Mouse (Mus musculus): ENCODE measurements around the gene Nus1. TPM values are rescaled to one million over a fixed set of nuclear protein-coding genes. Genes with fewer than 3 reads are reported as not detected.

Nus1 gene
- total RNA-seq (2021): 10 to 100 TPM; 59.8 to 61.3 TPM

DNA sequence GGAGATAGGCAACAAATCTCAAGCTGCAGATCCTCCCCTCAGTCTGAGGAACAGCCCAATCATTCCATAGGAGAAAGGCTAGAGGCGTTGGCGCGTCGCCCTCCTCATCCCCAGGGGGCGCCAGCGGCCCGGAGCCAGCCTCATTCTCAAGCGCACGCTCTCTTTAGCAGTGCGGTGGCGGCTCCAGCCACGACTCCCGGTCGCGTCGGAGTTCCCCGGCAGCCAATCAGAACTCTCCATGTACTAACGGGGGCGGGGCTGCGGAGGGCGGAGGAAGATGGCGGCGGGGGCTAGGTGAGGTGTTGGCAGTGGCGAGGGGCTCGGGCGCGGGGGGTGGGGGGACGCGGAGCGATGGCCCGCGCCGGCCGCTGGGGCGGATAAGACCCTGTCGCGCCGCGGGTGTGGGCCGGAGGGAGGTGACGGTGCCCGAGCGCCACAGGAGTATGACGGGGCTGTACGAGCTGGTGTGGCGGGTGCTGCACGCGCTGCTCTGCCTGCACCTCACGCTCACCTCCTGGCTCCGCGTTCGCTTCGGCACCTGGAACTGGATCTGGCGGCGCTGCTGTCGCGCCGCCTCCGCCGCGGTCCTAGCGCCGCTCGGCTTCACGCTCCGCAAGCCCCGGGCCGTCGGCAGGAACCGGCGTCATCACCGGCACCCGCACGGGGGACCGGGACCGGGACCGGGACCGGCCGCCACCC lies at the start of gene Nus1:
Nus1 (plus strand) TSS at position 249 of the 699 bp plus-strand sequence.
- peak; percentile 95 to 96 for DNase-seq (ENCODE audit: extremely low spot score in 1 of 2, low spot score in 1 of 2)

DNA sequence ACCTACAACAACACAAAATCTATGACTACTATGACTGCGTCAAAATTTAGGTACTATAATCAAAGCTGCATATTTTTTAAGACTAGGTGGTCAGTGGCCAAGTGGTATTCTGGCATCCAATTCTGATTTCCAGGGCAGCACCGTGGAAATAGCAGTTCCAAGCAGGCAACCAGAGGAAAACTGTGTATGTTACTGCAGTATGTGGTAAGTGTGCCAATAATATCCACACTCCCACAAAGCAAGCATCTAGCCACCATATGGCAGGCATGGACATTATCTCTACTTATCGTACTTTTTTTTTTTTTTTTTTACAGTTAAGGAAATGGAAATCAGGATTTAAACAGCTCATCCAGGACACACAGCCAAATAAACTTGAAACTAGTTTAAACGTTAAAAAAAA lies 49.0 kb upstream of the Nus1 start:
- DNase-seq (ENCODE audit: extremely low spot score in 1 of 2, low spot score in 1 of 2): no peak

DNA sequence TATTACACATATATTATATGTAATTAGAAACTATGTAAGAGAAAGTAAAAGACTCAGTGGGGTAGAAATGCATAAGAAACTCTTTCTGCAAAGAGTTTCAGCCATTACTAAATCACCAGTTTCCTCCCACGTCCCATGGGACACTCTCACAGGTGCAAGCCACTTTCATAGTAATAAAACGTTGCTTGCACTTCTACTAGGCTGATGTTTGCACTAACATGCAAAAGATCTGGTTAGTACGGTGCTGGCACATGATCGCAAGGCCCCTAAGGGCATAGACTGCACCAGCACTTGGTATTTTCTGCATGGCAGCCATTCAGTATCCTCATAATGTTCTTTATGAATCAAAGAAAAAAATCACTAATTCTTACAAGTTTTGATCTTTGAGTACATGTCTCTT lies 43.5 kb upstream of the Nus1 start:
- no peak for DNase-seq (ENCODE audit: extremely low spot score in 1 of 2, low spot score in 1 of 2)

DNA sequence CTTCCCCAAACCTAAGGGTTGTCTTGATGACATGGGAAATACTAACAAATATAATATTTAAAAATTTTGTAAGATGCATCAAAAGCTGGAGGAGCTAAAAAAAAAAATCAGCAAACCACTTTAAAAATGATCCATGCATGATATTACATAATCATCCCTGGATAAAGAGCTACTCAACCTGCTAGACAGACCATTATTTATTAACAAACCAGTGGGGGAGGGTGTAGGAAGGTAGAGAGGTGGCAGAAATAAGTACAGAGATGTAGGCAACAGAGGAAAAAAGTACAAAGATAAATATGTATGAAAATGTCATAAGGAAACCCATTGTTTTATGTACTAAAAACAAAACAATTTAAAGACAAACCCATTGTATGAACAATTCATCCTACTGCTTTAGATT lies 42.7 kb upstream of the Nus1 start:
- DNase-seq (ENCODE audit: extremely low spot score in 1 of 2, low spot score in 1 of 2): no peak

DNA sequence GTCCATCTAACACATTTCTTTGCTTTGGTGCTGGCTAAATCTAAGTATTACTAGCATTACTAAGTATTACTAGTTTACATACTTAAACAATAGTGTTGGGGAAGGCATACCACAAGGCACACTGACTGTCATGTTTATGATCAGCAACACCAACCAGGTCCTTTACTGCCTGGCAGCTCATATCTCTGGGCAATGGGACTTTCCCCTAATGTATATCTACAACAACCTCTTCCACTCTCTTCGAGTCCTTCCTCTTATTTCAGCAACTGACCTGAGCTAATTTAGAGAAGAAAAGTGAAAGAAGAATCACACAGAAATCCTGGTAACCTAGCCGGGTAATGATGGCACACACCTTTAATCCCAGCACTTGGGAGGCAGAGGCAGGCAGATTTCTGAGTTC lies 40.9 kb upstream of the Nus1 start:
- DNase-seq (ENCODE audit: extremely low spot score in 1 of 2, low spot score in 1 of 2): no peak

DNA sequence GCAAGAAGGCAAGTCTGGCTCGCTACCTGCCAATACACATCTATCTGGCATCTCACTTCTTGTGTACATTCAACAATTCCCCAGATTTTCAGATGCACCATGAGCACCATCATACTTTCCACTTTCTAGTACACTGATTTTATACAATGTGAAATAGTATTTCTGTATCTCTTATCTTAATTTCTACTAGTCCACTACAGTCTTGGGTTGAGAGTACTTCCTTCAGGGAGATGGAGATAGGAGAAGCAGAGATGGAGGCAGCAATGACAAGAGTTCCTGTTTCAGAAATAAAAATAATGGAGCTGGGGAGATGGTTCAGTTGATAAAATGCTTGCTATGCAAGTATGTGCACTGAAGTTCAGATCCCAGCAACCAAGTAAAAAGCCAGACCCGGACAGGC lies 39.5 kb upstream of the Nus1 start:
- DNase-seq (ENCODE audit: extremely low spot score in 1 of 2, low spot score in 1 of 2): no peak

DNA sequence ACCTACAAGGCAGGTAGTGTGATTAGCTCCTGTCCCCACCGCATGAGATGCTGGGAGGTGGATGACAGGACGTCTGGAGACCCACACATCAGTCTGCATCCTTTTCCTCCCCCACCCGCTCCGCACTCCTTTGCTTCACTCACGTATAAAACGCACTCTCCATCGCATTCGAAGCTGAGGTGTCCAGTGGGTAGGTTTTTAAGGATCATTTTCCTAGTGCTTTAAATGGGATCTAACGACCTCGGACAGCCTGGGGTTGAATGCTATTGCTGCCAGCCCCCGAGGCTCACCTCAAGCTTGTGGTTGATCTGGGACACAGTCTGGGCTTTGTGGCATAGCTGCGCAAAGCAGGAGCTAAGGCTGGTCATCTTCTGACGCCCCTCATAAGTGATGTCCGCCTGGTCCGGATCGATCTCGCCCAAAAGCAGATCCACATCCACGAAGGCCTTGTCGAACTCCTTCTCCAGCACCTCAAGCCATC lies 36.0 kb upstream of the Nus1 start:
- peak in 1 of 2 experiments; percentile 25 for DNase-seq (ENCODE audit: extremely low spot score in 1 of 2, low spot score in 1 of 2)

DNA sequence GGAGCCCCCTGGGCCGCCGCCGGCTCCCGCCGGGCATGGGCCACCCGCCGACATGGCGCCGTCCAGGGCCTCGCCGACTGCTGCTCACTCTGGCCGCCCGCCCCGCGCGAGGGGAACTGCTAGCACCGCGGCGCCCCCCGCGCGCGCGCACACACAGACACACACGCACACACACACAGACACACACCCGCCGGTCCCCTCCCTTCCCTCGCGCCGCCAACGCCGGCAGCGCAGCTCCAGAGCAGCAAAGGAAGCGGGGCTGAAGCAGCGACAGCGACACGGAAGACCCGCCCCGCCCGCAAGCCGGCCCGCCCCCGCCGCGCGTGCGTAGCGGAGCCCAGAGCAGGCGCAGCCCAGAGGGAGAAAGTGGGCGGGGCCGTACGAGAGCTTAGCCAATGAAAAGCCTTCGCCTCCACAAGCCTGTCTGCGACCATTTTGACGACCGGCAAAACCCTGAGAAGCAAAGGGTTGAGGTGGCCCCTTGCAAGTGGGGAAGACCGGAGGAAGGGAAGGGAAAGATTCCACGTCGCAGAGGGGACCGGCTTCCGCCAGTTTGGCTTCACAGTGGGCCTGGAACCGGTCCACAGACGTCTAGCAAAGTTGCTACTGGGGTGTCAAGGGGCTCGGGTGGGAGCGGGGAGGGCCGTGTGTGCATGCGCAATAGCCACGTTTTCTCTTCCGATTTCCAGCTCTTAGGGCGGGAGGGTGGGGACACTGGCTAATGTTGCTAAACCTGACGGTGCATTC lies 35.3 kb upstream of the Nus1 start, which contains the start of gene Gopc:
Gopc (minus strand) TSS at position 280 of the 747 bp plus-strand sequence.
- DNase-seq (ENCODE audit: extremely low spot score in 1 of 2, low spot score in 1 of 2): peak; percentile 87 to 94

DNA sequence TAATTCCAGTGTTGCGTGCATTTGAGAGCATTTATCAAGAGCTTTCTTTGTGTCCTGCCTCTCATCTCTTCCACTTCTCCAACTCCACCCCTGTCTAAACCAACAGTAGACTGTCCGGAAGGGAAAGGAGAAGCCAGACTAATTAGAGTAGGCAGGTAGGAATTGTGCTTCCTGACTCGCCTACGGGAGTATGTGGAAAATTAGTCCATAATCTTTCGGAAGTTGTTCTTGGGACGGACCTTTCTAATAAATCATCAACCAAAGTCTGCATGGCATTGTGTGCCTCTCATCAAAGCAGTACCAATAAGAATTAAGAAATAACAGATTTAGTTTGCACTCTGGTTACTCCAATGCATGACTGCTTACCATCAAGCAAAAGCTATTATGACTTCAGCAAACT lies 34.3 kb upstream of the Nus1 start:
- DNase-seq (ENCODE audit: extremely low spot score in 1 of 2, low spot score in 1 of 2): no peak

DNA sequence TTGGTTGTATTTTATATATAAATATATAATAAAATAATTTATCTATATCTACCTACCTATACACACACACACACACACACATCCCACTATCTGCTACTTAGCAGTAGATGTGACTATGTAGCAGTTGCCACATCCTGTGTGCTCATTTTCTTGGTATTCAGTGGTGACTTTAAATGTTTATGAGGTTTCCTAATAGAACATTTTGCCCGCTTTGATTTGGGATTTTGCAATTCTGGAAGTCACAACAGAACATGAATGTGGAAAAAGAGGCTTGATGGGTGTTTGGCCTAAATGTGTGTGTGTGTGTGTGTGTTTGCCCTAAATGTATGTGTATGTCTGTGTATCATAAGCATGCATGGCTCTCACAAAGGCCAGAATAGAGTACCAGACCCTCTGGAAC lies 33.8 kb upstream of the Nus1 start:
- DNase-seq (ENCODE audit: extremely low spot score in 1 of 2, low spot score in 1 of 2): no peak

DNA sequence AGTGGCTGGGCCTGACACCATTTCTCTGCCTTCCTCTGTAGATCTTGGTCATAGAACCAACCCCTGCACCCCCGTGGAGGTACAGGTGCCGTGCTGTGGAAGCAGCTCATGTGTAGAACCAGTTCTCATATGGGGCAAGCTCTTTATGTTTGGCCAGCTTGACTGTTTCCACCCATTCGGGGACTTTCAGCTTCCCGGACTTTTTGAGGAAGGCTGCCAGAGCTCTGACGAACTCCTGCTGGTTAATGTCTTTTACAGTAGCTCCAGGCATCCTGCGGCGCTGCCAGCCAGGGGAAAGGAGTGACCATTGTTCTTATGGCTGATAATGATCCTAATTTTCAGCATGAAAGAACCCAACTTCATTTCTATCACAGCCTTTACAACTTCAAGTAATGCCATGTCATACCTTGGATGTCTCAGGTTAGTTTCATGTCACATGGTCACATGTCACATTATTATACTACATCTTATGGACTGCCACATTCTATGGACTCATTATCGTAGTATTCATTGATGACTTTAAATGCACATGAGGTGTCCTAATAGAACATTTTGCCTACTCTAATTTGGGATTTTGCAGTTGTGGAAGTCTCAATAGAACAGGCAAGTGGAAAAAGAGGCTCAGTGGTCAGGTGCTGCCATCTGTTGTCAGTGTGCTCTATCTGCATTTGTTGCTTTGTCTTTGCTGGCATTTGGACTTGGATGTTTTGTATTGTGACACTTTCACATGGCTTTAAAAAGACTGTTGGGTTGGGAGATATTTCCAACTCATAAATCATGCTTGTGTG lies 32.3 kb upstream of the Nus1 start:
- DNase-seq (ENCODE audit: extremely low spot score in 1 of 2, low spot score in 1 of 2): peak in 1 of 2 experiments; percentile 57

DNA sequence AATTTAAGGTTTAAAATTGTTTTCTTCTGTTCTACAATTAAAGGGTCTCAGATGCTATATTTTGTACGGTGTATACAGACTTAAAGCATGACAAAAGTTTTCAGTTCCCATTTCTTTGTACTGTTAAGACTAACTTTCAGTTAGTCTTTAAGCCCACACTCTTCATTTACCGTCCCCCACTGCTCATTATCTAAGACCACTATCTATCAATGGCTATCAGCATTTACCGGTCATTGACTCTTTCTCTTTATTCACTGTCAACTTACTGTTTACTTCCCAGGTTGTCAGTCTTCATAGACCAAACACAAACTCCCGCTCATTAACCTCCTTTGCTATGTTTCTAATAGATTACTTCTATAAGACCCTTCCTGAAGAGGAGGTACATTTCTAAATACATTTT lies 30.2 kb upstream of the Nus1 start:
- DNase-seq (ENCODE audit: extremely low spot score in 1 of 2, low spot score in 1 of 2): no peak

DNA sequence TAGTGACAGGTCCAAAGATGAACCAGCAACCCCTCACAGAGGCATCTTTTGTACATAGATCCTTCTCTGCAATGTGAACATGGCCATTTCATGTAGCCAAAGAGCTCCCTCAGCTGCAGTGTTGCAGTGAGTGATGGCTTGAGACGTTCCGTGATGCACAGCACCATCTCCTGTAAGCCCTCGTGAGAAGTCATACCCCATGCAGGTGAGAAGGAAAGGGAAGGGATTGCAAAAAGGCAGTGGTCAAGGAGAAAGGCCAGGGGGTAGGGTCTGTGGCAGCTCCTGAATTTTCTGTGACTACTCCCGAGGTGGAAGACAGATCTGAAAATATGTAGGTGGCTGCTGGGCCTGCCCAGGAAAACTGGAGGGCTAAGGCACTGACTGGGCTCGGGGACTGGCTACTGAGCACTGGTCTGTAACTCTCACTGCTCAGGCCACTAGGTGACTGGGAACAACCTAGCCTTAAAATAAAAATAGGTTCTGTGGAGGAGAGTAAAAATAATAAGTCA lies 28.4 kb upstream of the Nus1 start, which contains the start of gene Nepn:
Nepn (plus strand) TSS at position 51 of the 509 bp plus-strand sequence.
- DNase-seq (ENCODE audit: extremely low spot score in 1 of 2, low spot score in 1 of 2): no peak

DNA sequence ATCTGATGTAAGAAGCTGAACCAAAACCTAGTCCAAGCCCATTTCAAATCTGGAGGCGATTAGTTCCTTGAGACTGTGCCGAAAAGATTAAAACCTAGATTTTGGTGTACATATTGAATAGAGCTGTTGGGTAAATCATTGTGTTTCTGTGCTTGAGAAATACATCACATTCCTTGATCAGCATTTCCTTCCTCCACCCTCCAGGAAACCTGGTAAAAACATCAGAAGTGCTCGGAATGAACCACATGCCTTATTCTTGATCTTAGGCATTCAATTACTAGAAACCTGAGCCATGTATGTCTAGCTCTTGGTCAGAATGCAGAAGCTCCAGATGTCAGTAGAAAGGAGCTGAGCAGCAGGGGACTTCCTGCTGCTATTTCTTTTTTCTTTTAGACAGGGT lies 27.9 kb upstream of the Nus1 start:
- no peak for DNase-seq (ENCODE audit: extremely low spot score in 1 of 2, low spot score in 1 of 2)

DNA sequence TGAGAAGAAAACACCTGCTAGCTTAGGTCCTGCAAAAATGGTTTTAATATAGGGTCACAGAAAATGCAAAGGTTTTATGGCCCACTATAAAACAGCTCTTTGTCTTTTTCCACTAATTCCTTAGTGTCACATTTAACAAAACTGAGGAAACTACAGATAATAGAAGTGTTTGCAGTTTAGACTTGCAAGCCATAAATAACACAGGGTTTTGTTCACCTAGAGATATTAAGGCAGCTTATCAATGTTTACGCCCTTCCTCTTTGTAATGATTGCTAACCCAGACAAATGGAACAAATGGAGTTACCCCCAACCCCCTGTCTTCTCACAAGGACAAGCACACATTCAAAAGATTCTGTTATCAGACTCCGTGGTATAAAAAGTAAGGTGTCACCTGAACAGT lies 26.1 kb upstream of the Nus1 start:
- DNase-seq (ENCODE audit: extremely low spot score in 1 of 2, low spot score in 1 of 2): no peak

DNA sequence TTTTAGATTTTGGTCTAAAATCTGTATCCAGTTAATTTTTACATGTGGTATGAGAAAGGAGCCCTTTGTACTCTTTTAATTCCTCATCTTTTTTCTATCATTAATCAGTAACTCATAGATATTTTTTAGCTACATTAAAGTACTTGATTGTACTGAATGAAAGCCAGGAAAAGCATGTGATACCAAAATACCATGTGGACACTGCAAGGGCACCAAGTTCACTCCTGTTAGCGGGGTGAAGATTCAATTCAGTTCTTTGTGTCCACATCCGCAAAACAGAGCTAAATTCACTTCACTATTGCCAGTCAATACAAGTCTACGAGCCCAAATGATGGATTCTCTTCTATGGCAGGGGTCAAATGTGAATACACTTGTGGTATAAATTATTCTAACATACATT lies 20.7 kb upstream of the Nus1 start:
- DNase-seq (ENCODE audit: extremely low spot score in 1 of 2, low spot score in 1 of 2): no peak

DNA sequence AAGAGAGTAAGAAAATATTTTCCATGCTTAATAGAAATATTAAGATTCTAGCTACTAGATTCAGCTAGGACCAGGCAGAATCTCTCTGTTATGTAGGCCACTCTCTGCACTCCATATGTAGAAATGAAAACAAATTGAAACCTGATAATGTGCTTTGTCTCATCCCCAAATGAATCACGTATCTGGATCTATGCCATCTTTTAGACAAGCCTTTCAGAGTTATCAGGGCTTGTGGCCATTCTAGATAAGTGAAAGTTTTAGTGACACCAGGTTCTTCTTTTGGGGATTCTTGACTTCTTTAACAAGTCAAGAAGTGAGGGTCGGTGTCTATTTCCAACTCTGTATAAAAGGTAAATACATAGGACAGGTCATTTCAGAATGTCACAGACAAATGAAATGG lies 18.6 kb upstream of the Nus1 start:
- no peak for DNase-seq (ENCODE audit: extremely low spot score in 1 of 2, low spot score in 1 of 2)

DNA sequence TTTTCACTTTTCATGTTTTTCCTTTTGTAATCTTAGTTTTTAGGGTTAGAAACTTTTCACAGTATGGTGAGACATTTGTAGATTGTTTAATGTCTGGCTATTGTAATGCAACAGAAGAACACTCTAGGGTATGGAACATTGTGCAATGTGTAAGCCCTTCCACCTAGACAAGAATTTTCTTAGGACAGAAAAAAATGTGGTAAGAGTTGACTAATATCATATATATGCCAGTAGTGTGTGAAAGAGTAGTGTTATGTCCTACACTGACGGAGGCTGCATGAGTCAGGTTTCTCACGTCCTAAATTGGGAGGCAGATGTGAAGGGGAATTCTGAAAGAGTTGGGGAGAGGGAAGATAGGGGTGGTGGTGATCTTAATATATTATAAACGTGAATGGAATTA lies 17.6 kb upstream of the Nus1 start:
- DNase-seq (ENCODE audit: extremely low spot score in 1 of 2, low spot score in 1 of 2): no peak

DNA sequence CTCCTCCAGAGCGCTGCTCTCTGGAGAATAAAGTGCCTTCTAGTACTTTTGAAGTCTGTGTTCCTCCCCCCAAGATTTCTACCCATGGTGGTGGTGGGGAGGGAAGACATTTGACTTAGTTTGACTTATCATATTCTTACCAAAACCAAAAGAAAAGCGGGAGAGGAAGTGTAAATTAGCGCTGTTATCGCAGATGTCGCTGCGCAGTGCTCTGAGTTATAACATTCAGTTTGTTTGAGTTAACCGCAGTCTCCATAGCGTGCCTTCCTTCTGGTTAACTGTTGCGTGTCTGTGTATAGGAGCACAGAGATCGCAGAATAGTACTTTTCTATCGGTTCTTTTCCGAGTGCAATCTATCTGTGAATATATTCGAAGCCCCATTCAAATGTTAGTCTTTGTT lies 12.2 kb upstream of the Nus1 start:
- DNase-seq (ENCODE audit: extremely low spot score in 1 of 2, low spot score in 1 of 2): no peak

DNA sequence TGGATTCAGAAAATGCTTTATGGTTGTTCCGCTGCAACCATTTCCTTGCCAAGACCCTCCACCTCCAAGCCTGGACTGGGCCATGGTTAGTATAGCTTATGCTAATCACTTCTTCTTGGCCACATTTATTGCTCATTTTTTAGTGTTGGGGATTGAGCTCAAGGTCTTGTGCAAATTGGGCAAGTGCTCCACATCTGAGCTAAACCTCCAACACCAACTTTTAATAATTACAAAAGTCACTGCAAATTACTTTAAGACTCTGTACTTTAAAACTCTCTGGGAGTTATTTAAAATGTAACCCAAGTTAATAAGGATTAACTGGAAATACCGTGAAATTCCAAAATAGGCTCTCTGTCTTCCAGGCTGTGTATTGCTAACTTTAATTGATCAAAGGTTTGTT lies 9.8 kb upstream of the Nus1 start:
- DNase-seq (ENCODE audit: extremely low spot score in 1 of 2, low spot score in 1 of 2): no peak

DNA sequence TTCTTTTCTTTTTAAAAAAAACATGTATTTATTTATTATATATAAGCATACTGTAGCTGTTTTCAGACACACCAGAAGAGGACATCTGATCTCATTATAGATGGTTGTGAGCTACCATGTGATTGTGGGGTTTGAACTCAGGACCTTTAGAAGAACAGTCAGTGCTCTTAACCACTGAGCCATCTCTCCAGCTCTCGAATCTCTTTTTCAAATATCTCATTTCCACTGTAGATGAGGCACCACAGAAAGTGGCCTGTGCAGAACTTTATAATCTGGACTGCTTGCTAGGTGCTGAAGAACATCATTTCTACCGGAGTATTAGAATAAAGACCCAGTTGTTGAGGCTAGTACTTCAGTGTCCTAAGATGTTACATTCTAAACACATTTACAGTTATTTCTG lies 2.3 kb upstream of the Nus1 start:
- DNase-seq (ENCODE audit: extremely low spot score in 1 of 2, low spot score in 1 of 2): no peak

All from layer of hippocampus, postnatal 25 days (tissue).